Mouse (Mus musculus) cerebellum, postnatal 36 days (tissue): ENCODE results near the gene M1ap.
A peak's percentile ranks its signal among the peaks of the same experiment; 100 is the strongest.

ENCODE experiments used
- DNase-seq, 2 experiments: peaks; one replicate each; pipeline ENCODE4 v3.0.0; 2021 to 2022; ENCODE audit warnings: mixed read lengths in 2 of 2

M1ap gene

GRCm38 (mm10) chr6:83077630-83078323, 131.1 kb downstream of the M1ap start, which contains the start of gene Pcgf1:
TSS of gene Pcgf1 (plus strand) at chr6:83077869.
- DNase-seq: peak; percentile 55 to 57

- DNase-seq: peak; percentile 100
Observed at GRCm38 (mm10) chr6:83078324-83078858, 131.7 kb downstream of the M1ap start.
